Mouse (Mus musculus) embryonic fibroblast, embryonic 13.5 days (primary cell): ENCODE data around the gene Gm7075.
"Not testable (repeated sequence)": the region's sequence is repeated elsewhere in the genome, so short reads cannot be mapped to it uniquely, and the experiment has no call there.

Source experiments
- CTCF ChIP-seq: IDR thresholded peaks from 2 replicates; pipeline ENCODE4 v1.5.1; 2011; ENCODE audit warnings: mild to moderate bottlenecking, control low read depth, low read length, moderate library complexity, borderline replicate concordance; ENCODE audit not compliant: insufficient read depth
- POLR2A ChIP-seq: IDR thresholded peaks from 2 replicates; pipeline ENCODE4 v1.6.1; 2011; ENCODE audit warnings: low read depth, mild to moderate bottlenecking, control low read depth, low read length, moderate library complexity

GRCm38 (mm10) chr10:63444602-63445387, 23.2 kb upstream of the Gm7075 start:
- TF ChIP-seq CTCF, POLR2A: not testable (repeated sequence)
